Mouse (Mus musculus) thymus, adult 2 months (tissue): ENCODE measurements around the gene Pmp22.

Experiments
- CTCF ChIP-seq: fragments of 200-500 bp; IDR thresholded peaks from 2 replicates; pipeline ENCODE4 v1.5.1; 2012; ENCODE audit warnings: mild to moderate bottlenecking, control low read depth, low read length, moderate library complexity, borderline replicate concordance; ENCODE audit not compliant: control insufficient read depth, poor library complexity, insufficient read depth; ENCODE audit errors: extremely low read depth
- POLR2A ChIP-seq: fragments of 200-500 bp; IDR thresholded peaks from 2 replicates; pipeline ENCODE4 v1.6.1; 2012; ENCODE audit warnings: mild to moderate bottlenecking, low read length, control low read depth, moderate library complexity; ENCODE audit not compliant: control insufficient read depth, poor library complexity, insufficient read depth; ENCODE audit errors: extremely low read depth

- TF ChIP-seq CTCF (no peak), POLR2A (no peak)
Measured at GRCm38 (mm10) chr11:63129375-63129774, 593 bp downstream of the Pmp22 start.
